Mouse (Mus musculus): ENCODE data around the gene Ttpal.

GRCm38 (mm10) chr2:163640493-163640892, 38.4 kb downstream of the Ttpal start:
- peak; percentile 47 for TF ChIP-seq CTCF (IDR thresholded peaks at IDR 0.05; ENCODE audit: low read depth)
- TF ChIP-seq EP300 (optimal IDR thresholded peaks at IDR 0.05), result no peak

Measured in stomach, postnatal 0 days (tissue).